In the genomic region with DNA sequence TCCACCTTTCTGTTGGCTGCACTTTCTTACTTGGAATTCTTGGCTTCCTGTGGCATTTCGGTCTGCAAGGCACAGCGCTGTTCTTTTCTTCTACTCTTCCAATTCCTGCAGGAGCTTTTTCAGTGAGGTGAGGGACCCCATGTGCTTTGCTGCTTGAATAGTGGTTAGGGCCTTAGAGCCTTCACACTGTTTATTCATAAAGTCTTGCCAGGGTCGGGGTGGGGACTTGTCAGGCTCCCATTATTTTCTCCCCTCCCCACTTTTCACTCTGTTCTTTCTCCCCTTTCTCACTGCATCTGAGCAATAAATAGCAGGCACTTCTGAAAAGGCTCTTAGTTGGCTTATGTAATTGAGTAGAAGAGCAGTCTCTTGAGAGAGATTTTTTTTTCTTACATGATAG, we compare ENCODE assay signal across 10 mouse cellular contexts.
A peak's percentile ranks its signal among the peaks of the same experiment; 100 is the strongest.
DNase-seq lines count a peak whose midpoint lies in the region; ATAC-seq and TF ChIP-seq lines count a peak whose summit lies in the region.
"Had no signal": no experiment of that assay in that cellular context is flagged by ENCODE, and none has a peak within 500 bp of the region (broad histone marks: within the 10 kb centered on the region; RNA-seq: fewer than 3 reads in every experiment).

No protein-coding gene starts in this region.

- TF ChIP-seq EP300 in lung, postnatal 0 days (IDR thresholded peaks at IDR 0.05) = no peak

- no peak for DNase-seq in frontal cortex, adult 2 months (ENCODE audit: extremely low spot score in 1 of 2, low spot score in 1 of 2)
- DNase-seq in lung, postnatal 0 days (ENCODE audit: low spot score) = no peak
- DNase-seq in lung, postnatal 14 days = no peak
- DNase-seq in urinary bladder, postnatal 25 days (ENCODE audit: low spot score) = no peak

- 29% methylated on average over 3 of the region's 3 CpGs for WGBS in hindbrain, embryonic 16.5 days
- WGBS in hindbrain, embryonic 13.5 days = 52% methylated on average over 3 of the region's 3 CpGs
- WGBS in lung, postnatal 0 days = 51% methylated on average over 3 of the region's 3 CpGs
- 59% methylated on average over 3 of the region's 3 CpGs for WGBS in intestine, embryonic 15.5 days

- H3K27ac ChIP-seq in hindbrain, embryonic 16.5 days (ENCODE audit: low read depth, low read length) = no peak overlapping the region
- H3K27ac ChIP-seq in hindbrain, embryonic 13.5 days = no peak overlapping the region
- H3K27ac ChIP-seq in lung, postnatal 0 days (ENCODE audit: low read length) = peak overlapping the region; percentile 12; the same call in 1 of the 2 replicates
- no peak overlapping the region for H3K27ac ChIP-seq in intestine, embryonic 15.5 days
- H3K27ac ChIP-seq: embryonic facial prominence, embryonic 12.5 days; hindbrain, embryonic 15.5 days had no signal

- H3K36me3 ChIP-seq in hindbrain, embryonic 16.5 days (ENCODE audit: control insufficient read depth, insufficient read depth, low read length) = no peaks in the 10 kb centered on the region
- H3K36me3 ChIP-seq in hindbrain, embryonic 13.5 days = no peaks in the 10 kb centered on the region
- H3K36me3 ChIP-seq in lung, postnatal 0 days (ENCODE audit: insufficient read depth, low read length) = no peaks in the 10 kb centered on the region
- no peaks in the 10 kb centered on the region for H3K36me3 ChIP-seq in intestine, embryonic 15.5 days
- H3K36me3 ChIP-seq: embryonic facial prominence, embryonic 12.5 days; hindbrain, embryonic 15.5 days had no signal

- no peaks in the 10 kb centered on the region for H3K27me3 ChIP-seq in hindbrain, embryonic 16.5 days (replicated peaks; ENCODE audit: control insufficient read depth, insufficient read depth, low read length)
- no peaks in the 10 kb centered on the region for H3K27me3 ChIP-seq in hindbrain, embryonic 13.5 days
- H3K27me3 ChIP-seq in lung, postnatal 0 days (replicated peaks; ENCODE audit: insufficient read depth, low read length) = no peaks in the 10 kb centered on the region
- H3K27me3 ChIP-seq in intestine, embryonic 15.5 days (replicated peaks) = no peaks in the 10 kb centered on the region
- H3K27me3 ChIP-seq: embryonic facial prominence, embryonic 12.5 days; hindbrain, embryonic 15.5 days had no signal

- no peak overlapping the region for H3K9ac ChIP-seq in hindbrain, embryonic 16.5 days (ENCODE audit: low read depth, low read length)
- no peak overlapping the region for H3K9ac ChIP-seq in hindbrain, embryonic 13.5 days
- no peak overlapping the region for H3K9ac ChIP-seq in lung, postnatal 0 days (replicated peaks; ENCODE audit: low read depth)
- H3K9ac ChIP-seq in intestine, embryonic 15.5 days = no peak overlapping the region
- H3K9ac ChIP-seq: embryonic facial prominence, embryonic 12.5 days; hindbrain, embryonic 15.5 days had no signal

- ATAC-seq in frontal cortex, adult (ENCODE audit: low TSS enrichment) = peak; percentile 45
- peak; percentile 28; the same call in 1 of the 2 replicates for ATAC-seq in hindbrain, embryonic 16.5 days
- ATAC-seq in hindbrain, embryonic 13.5 days (ENCODE audit: low FRiP score) = no peak
- ATAC-seq in lung, postnatal 0 days = no peak
- ATAC-seq in intestine, embryonic 15.5 days = peak; percentile 12; the same call in 1 of the 2 replicates

- no peak overlapping the region for H3K4me3 ChIP-seq in hindbrain, embryonic 16.5 days (ENCODE audit: low read length)
- H3K4me3 ChIP-seq in hindbrain, embryonic 13.5 days = no peak overlapping the region
- H3K4me3 ChIP-seq in lung, postnatal 0 days (ENCODE audit: low read depth, low read length) = no peak overlapping the region
- H3K4me3 ChIP-seq in intestine, embryonic 15.5 days (replicated peaks) = no peak overlapping the region
- H3K4me3 ChIP-seq: embryonic facial prominence, embryonic 12.5 days; hindbrain, embryonic 15.5 days had no signal

- H3K4me1 ChIP-seq in hindbrain, embryonic 16.5 days (ENCODE audit: control insufficient read depth, insufficient read depth, low read depth, low read length) = peaks cover 11% of the 10 kb centered on the region
- peaks cover 16% of the 10 kb centered on the region for H3K4me1 ChIP-seq in hindbrain, embryonic 13.5 days (replicated peaks)
- peaks cover 15% of the 10 kb centered on the region; the same call in 1 of the 2 replicates for H3K4me1 ChIP-seq in lung, postnatal 0 days (ENCODE audit: insufficient read depth, low read depth, low read length)
- H3K4me1 ChIP-seq in intestine, embryonic 15.5 days (replicated peaks) = peaks cover 13% of the 10 kb centered on the region

- H3K9me3 ChIP-seq in hindbrain, embryonic 16.5 days (ENCODE audit: control insufficient read depth, low read length) = no peaks in the 10 kb centered on the region
- H3K9me3 ChIP-seq in hindbrain, embryonic 13.5 days = no peaks in the 10 kb centered on the region
- H3K9me3 ChIP-seq in lung, postnatal 0 days (ENCODE audit: low read length) = no peaks in the 10 kb centered on the region
- H3K9me3 ChIP-seq in intestine, embryonic 15.5 days = no peaks in the 10 kb centered on the region
- H3K9me3 ChIP-seq: embryonic facial prominence, embryonic 12.5 days; hindbrain, embryonic 15.5 days had no signal

- no peak for TF ChIP-seq CTCF in lung, postnatal 0 days (IDR thresholded peaks at IDR 0.05)

- H3K4me2 ChIP-seq in hindbrain, embryonic 16.5 days (ENCODE audit: low read length) = no peak overlapping the region; the same call in 1 of the 2 replicates
- no peak overlapping the region for H3K4me2 ChIP-seq in hindbrain, embryonic 13.5 days
- H3K4me2 ChIP-seq in lung, postnatal 0 days (replicated peaks; ENCODE audit: low read depth, low read length) = no peak overlapping the region
- no peak overlapping the region for H3K4me2 ChIP-seq in intestine, embryonic 15.5 days (replicated peaks)
- H3K4me2 ChIP-seq: embryonic facial prominence, embryonic 12.5 days; hindbrain, embryonic 15.5 days had no signal

Comparison
In these comparisons a context has a peak if more than half of its experiments do, and no peak if none do; other contexts are left out.
1. ATAC-seq: peak in frontal cortex, adult (single experiment), hindbrain, embryonic 16.5 days (single experiment) and intestine, embryonic 15.5 days (single experiment); none in hindbrain, embryonic 13.5 days (single experiment) and lung, postnatal 0 days (single experiment).